Mouse (Mus musculus) heart, adult 8-10 months (tissue): Measurements from ENCODE around the gene Spata13. TPM values are rescaled to one million over a fixed set of nuclear protein-coding genes. Genes with fewer than 3 reads are reported as not detected.

ENCODE experiments used
- DNase-seq: peaks from one replicate; pipeline ENCODE4 v3.0.0; 2022; ENCODE audit warnings: low spot score
- total RNA-seq, 4 experiments: library from RNA; stranded (reverse); gene quantifications; 2 replicates each; pipeline ENCODE4 v1.2.4; 2022

The Spata13 gene
- total RNA-seq, 4 experiments from 2014 or later: 11.3 to 15.0 (median 13.6) TPM

DNA sequence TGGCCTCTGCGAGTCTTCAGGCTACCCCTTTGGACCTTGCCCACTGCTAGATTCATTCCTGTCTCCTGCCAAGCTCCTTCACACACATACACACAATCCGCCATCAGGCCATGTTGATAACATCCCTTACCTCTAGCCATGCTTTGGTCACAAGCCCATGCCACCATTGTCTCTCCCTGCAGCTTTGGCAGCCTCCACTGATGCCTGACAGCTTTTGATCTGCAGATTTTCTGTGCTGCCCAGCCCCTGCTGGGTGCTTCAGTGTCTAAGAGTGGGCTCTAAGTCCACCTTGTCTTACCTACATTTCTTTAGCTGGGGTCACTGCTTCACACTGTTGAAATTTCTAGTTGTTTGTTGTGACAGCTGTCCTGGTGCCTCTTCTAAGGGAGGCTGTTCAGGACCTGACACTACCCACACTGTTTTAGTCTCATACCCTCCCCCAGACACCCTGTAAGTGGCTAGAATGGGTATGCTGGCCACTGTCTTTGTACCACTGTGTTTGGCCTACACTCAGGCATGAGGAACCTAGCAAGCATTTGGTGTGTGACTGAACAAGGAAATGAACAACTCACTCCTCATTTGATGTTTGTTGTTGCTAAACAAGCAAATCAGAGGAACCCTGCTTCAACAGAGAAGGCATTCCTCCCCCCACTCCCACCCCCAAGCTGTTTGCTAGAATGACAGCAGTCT lies 43.0 kb downstream of the Spata13 start:
- DNase-seq: no peak

DNA sequence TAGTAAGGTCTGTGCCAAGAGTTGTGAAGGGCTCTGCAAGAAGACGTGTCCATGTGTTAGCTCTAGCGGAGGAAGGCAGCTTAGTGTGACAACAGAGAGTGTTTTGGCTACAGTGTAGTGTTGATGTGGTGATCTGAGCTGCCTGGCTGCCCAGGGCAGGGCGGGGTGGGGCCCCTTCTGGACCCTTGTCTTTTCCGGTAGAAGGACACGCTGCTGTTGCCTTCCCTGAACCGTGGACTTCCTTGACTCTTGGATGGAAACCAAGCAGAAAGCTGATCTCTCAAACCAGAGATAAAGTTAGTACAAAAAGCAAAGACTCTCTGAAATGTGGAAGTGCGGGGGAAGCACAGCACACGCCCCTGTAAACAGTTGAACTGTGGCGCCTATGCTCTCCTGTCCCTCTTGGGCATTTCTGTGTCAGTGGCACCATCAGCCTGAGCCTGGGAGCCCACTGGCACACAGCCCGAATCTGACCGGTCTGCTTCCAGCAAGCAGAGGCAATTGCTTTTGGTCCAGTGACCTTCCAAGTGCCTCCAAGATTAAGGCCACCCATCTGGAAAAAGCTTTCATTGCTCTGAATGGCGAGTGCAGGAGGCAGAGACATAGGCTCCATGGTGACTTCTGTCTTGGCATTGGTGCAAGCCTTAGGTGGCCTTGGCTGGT lies 48.7 kb downstream of the Spata13 start:
- peak; percentile 76 for DNase-seq

DNA sequence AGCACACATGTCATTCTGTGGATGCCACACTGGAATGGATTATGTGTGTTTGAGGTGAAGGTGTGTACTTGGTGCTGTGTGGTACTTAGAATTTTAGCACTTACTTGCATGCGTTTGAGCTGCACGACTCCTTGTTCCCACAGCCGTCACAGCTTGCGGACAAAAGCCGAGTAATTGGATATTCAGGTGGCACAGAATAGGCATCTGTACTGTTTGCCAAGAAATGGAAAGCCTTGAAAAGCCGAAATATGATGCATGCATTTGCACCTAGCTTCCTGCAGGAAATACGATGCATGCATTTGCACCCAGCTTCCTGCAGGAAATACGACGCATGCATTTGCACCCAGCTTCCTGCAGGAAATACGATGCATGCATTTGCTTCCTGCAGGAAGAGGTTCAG lies 50.2 kb downstream of the Spata13 start:
- no peak for DNase-seq

DNA sequence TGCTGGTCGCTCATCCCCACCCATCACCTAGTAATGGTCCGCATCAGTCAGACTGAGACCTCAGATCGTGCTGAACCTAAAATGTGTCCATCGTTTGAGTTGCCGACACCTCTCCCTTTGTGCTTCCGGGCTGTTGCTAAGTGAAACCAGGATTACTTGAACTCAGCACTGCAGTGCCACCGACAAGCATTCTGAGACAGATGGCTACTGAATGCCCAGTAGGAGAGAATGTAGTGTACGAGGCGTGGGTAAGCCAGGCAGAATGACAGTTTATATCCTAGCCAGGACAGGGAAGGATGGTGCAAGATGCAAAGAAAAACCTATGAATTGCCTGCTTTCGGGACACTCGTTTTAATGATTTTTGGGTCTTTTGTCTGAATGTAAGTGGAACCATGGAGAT lies 52.9 kb downstream of the Spata13 start:
- no peak for DNase-seq

DNA sequence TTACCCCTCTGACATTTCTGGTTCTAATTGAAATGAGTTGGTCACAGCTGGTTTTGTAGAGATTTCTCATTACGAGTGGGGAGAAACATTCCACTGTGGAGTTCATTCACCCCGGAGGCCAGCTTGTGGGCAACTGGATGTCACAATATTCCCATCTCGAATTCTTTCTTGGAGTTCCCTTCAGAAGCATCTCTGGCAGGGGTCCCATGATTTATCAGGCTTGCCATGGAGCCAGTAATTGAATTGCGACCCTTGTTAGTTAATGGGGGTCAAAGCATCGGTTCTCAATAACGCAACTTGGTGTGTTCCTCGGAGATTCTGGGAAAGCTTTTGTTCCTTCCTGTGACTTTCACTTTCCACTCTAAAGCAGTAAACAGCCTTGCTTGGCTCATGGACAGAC lies 53.4 kb downstream of the Spata13 start:
- DNase-seq: no peak

DNA sequence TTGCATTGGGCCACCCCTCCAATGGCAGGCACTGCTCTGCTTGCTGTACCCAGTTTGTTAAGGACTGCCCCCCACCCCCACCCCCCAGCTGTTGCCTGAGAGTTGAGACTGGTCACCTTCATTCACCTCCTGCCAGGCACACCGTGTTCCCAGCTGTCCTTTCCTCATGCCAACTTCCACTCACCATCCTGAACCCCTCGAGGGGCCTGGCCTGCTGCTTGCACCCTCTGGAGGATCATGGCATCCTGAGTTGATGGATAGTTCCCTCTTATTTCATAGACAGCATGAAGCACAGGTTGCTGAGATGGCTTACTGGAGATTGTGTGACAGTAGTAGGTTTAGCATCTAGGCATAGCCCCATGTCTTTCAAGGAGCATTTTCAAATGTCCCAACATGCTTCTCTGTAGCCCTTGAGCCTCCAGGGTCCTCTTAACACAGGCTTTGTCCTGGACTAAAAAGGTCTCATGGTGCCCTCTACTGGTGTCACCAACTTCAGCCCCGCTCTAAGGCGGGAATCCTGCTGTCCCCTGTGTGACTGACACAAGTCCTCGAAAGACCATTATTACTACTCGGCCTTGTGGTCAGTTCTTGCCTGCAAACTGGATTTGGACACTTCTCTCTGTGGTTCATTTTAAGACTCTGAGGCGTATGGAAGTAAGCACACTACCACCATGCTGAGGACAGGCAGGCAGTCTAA lies 54.9 kb downstream of the Spata13 start:
- peak; percentile 80 for DNase-seq

DNA sequence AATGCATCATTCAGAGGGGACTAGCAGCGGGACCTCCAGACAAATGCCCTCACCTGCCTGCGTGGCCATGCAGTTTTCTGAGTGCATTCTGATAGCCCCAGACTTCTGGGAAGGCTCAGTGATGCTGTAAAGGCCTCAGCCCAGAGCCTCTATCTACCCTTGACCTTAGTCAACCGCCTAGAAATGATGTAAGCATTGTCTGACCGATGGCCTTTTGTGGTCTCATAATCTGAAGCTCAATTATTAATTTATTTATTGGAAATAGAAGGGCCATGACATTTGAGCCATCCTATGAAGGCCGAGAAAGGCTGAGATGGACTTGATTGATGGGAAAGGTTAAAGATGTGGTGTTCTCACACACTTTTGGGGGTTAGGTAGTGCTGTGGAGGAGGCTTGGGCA lies 56.0 kb downstream of the Spata13 start:
- DNase-seq: no peak

DNA sequence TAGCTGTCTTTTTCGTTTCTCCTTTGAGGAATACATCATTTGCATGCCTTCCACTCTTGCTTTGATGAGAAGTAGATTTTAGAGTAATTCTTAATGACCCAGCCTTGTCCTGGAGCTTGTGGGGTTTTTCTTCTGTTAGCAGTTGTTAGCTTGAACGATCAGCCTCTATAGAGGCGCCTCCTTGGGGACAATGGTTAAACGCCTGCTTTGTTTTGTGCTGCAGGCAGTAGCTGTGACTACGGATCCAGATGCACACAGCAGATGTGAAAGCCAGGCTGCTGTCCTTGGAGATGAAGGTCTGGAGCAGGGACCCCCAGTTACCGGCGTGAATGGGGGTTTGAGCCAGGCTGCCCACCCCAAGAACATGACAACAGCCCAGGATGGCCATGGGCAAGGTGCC lies 56.8 kb downstream of the Spata13 start:
- DNase-seq: no peak

DNA sequence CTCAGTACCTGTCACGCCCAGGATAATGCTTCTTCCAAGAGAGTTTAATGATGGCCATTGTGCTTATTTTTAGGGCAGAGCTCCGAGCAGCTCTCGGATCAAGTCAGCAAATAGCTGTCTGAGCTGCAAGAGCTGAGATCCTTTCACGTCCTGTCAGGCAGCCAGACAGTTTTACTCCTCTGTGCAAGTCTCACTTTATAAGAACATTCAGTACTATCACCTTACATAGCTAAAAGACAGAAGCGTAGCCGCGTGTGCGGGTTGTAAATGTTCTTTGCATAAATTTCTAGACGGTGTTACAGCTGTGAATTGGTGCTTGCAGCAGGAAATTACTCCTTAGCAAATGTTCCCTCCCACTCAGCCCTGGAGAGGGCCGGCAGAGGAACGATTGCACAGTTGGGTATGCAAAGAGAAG lies 59.3 kb downstream of the Spata13 start:
- DNase-seq: no peak

DNA sequence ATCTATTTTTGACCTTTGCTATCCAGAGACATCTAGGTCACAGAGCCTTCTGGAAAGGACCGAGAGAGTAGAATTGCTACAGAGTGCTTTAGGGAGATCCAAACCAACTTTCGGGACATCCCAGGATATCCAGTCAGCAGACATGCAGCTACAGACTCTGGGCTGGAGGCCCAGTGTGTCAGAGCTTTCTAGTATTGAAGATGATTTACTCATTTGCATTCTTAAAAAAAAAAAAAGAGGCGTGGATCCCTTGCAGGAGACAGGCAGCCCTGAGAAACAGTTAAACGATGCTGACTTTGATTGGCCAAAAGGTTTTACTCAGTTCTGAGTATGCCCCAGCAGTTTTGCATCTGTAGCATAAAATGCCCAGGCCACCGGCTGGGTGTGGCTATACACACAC lies 59.9 kb downstream of the Spata13 start:
- DNase-seq: no peak

DNA sequence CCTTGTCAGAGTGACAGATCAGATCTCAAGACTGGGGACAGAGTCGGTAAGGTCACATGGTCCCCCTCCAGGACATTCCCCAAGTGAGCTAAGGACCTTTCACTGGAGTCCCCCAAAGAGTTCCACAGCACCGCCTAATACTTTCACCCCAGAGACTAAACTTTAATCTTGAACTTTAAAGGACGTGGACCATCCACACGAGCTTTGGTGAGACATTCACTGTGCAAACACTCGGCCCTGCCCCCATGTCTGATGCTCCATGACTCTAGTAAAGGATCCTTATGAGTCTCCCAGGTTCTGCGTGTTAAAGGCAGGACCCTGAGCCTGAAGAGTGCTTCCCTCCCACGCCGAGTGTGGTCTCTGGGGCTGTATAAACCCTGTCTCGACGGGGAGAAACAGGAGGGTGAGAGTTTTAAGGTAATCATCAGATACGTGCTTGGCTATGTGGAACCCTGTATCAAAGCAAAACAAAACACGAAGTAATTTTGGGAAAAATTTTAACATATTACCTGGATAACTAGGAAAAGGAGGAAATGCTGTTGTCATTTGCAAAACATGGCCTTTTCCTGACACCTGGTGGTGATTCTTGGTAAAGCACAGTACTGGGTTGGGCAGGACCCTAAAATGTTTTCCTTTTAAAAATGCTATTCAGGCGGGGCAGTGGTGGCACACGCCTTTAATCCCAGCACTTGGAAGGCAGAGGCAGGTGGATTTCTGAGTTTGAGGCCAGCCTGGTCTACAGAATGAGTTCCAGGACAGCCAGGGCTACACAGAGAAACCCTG lies 60.6 kb downstream of the Spata13 start:
- DNase-seq: peak; percentile 72

DNA sequence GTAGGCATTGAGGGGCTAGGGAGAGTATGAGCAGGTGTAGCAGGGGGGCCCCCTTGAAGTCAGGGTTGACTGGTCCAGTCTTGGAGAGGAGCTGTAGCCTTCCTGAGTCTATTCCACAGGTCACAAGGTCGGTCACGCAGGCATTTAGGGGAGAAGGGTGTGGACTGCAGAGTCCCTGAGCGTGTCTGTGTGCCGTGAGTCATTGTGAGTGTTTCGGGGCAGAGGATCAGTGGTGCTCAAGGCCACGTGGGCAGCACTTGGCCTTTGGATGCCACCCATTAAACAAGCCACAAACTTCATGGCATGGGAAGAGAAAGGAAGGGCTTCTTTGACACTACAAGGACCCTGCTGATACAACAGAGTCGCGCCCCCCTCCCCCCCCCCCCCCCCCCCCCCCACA lies 63.5 kb downstream of the Spata13 start:
- no peak for DNase-seq

DNA sequence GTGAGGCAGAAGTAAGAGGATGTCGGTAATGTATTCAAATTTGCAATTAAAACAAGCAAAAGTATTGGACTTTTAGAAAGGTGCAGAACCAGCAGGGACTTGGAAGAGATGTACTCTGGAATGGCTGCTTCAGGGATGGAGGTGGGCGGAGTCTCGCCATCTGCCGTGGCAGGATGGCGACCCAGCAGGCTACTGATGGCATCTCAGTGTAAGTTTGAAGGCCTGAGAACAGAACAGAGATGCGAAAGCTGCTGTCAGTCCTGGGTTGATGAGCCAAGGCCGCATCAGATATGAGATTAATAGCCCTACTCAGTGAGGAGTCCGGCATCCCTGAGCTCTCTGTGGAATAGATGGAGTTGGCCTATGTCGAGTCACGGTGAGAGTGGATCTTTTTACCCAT lies 65.2 kb downstream of the Spata13 start:
- DNase-seq: no peak

DNA sequence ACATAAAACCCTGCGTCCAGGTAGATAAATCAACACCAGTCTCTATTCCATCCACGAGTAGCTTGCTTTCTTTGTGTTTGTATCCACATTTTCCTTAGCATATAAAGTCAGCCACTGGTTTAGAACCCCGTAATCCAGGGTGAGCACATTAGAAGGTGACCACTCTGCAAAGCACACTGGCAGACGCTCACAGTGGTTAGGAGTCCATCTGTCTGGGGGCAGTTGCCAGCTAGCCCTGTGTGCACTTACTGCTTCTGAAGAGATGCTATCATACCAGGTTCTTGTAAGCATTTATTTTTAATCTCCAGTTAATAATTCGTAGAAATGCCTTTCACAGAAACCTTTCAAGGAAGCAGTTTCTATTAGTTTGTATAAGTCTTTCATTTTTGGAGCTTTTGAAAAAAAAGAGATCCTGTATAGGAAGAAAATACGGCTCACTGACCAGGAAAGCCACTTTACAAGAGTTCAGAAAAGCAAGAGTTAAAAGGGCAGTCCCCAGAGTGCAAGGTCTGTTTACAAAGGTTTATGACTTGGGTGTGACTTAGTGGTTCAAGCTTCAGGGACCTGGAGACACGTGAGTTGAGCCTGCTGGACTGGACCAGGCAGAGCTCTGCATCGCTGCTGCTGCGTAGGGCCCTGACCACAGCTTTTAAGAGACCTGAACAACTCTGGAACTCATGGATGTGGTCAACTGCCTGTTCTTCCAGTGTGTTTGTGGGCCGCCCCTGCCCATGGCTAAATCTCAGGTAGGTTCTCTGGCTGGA lies 68.8 kb downstream of the Spata13 start:
- no peak for DNase-seq

DNA sequence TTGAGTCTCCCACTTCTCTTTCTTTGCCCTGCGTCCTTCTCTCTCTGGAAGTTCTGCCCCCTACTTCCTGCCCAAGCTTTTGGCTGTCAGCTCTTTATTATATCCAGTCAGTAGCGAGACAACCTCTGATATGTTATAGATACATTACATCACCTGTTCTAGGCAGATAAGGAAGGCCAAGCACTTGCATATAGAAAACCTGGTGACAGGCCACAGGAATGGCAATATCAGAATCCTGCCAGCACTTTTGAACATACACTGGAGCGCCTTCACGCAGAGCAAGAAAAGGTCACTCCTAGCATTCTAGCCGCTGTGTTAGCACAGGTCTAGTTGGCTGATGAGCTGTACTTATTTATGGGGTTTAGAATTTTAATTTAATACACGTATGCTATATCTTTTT lies 70.7 kb downstream of the Spata13 start:
- DNase-seq: no peak

DNA sequence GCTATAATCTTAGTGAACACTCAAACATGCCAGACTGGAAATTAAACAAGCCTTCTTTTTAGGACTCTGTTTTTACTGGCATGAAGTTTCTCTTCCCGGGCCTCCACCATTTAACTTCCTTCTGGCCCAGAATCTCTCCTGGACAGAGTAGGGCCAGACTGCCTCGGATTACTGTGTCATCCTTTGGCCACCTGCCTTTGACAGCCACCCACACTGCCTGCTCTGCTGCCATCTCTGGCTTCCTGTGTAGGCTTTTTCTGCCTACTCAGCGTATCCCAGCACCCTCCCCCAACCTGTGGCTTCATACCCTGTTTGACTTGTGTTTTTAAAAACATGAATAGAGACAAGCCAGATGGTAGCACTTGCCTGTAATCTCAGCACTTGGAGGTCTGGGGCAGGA lies 71.2 kb downstream of the Spata13 start:
- DNase-seq: no peak

DNA sequence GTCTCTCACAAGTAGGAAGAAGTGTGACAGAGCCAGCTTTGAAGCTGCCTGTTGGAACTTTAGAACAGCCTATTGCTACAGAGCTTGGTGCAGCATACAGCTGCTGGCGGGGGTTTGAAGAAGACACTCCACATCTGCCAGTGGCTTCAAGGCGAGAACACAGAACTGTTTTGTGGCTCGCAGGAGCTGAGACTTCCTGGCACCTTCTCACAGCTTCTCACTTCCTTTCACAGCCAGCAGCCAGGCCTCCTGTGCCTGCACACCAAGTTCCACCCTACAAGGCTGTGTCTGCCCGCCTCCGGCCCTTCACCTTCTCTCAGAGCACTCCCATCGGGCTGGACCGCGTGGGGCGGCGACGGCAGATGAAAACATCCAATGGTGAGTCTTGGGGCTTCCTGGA lies 75.4 kb downstream of the Spata13 start:
- no peak for DNase-seq

DNA sequence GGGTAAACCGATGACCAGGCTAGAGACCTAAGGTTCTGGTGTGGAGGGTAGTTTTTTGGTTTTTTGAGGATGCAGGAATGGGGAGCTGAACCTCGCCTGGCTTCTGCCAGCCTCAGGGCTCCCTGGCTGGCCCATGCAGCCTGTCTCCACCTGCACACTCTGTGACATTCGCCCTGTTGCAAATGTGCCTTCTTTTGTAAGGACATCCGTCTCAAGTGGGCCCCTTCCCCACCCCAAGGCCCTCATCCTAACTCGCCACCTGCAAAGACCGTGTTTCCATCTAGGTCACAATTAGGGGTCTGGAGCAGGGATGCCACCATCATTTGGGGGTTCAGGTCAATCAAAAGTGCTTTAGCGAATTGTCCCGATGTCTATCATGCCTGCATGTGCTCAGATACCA lies 75.9 kb downstream of the Spata13 start:
- DNase-seq: no peak

DNA sequence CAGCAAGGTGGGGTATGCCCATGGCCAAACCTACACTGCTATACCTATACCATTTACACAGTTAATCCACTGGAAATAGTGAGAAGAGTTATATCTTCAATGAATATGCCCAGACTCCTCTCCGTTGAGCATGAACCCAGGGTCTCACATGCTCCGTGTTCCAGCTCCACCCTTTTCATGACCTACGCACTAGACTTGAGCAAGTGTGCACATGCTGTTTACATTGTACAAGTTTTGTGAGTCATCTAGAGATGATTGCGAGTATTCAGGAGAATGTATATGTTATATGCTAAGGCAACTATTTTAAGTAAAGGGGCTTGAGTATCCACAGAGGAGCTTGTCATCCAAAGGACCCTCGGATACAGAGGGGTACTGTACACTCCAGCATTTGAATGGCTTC lies 77.4 kb downstream of the Spata13 start:
- no peak for DNase-seq

DNA sequence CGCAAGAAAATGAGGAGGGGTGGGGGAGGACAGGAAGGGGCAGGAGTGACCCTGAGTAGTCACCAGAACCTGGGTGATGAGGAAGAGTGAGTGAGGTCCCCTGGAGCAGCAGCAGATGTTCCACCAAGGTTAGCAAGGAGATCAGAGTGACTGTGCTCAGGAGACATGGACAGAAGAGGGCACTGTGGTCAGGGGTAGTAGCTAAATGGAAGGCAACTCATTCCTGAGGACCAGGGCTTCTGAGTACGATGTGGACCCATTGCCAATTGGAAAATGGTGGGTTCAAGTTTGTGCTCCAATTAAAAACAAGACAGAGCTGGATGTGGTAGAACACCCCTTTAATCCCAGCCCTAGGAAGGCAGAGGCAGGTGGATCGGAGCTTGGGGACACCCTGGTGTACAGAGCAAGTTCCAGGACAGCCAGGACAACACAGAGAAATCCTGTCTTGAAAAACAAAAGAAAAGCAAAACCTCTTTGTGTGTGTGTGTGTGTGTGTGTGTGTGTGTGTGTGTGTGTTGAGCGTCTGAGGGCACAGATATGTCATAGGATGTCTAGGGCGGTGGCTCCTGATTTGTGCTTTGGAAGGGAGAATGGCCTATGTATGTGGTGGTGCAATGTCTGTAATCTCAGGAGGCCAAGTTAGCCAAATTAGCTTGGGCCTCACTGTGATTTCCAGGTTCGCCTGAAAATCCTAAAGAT lies 77.9 kb downstream of the Spata13 start:
- peak; percentile 20 for DNase-seq

DNA sequence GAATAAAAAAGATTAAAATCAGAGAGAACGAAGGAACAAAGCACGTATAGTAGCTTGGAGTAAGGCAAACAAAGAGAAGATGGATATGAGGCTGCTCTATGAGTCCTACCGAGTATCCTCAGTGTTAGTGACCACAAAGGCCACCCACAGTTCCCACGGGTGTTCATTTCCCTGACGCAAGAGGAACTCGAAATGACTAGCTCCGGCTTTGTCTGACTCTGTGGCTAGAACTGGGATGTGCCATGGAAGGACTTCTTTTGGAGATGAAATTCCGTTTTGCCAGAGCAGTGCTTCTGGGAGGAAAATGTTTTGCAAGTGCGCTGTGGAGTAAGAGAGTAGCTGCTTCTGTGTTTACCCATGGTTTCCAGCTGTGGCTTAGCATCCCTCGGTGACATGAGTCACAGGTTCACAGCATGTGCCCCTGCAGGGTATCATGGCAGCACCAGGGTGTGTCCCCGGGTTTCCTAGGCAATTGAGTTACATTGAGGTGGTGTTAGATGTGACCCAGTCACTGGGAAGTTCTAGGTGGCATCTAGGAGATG lies 78.6 kb downstream of the Spata13 start:
- DNase-seq: no peak
